Mouse (Mus musculus) olfactory bulb, adult 2 months (tissue): ENCODE results near the gene Lifr.

Source experiments
- CTCF ChIP-seq: fragments of 200-500 bp; IDR thresholded peaks from 2 replicates; pipeline ENCODE4 v1.5.1; 2012; ENCODE audit warnings: low read depth, mild to moderate bottlenecking, low read length, moderate library complexity; ENCODE audit not compliant: insufficient read depth
- POLR2A ChIP-seq: fragments of 200-500 bp; IDR thresholded peaks from 2 replicates; pipeline ENCODE4 v1.6.1; 2012; ENCODE audit warnings: mild to moderate bottlenecking, low read depth, low read length, moderate library complexity; ENCODE audit not compliant: insufficient read depth

- no peak for TF ChIP-seq CTCF
- TF ChIP-seq POLR2A = no peak
These were observed 12.1 kb upstream of the Lifr start for GRCm38 (mm10) chr15:7078356-7078755.
